Mouse (Mus musculus) C2C12 (cell line): ENCODE measurements at regions not wholly inside any gene's neighbourhood (a gene's known extent, or its start where the extent isn't known, plus 50 kb on each side); places are given as distances from the start of the nearest gene placed in this dataset.

Experiments used
- CTCF ChIP-seq: IDR thresholded peaks from one replicate; pipeline ENCODE4 v1.5.1; 2011; ENCODE audit not compliant: control insufficient read depth, insufficient read depth, insufficient read length
- MYOG ChIP-seq: IDR thresholded peaks from one replicate; pipeline ENCODE4 v1.6.1; 2011; ENCODE audit not compliant: control insufficient read depth, insufficient read length; ENCODE audit errors: extremely low read depth

- TF ChIP-seq CTCF, result no peak
- TF ChIP-seq MYOG, result no peak
These were observed 407.6 kb downstream of the 4930474N05Rik start for GRCm38 (mm10) chr14:36502076-36502994.
